Mouse (Mus musculus) liver, adult 2 months (tissue): Measurements from ENCODE around the gene Wwox. TPM values are rescaled to one million over a fixed set of nuclear protein-coding genes. Genes with fewer than 3 reads are reported as not detected.

Experiments
- DNase-seq: peaks from one replicate; pipeline ENCODE4 v3.0.0-alpha.2; 2011; ENCODE audit warnings: low read depth, low spot score; ENCODE audit errors: extremely low read depth
- H3K27ac ChIP-seq: fragments of 200-500 bp; replicated peaks from 2 replicates; pipeline ENCODE4 v1.5.1; 2012; ENCODE audit warnings: low read depth, mild to moderate bottlenecking, control low read depth, inconsistent platforms, low read length; ENCODE audit not compliant: insufficient read depth
- H3K27me3 ChIP-seq: fragments of 200-500 bp; 2 replicates; pipeline ENCODE4 v1.6.1; 2012; ENCODE audit warnings: mild to moderate bottlenecking, moderate library complexity, low read length, inconsistent platforms; ENCODE audit not compliant: control insufficient read depth, insufficient read depth
- H3K36me3 ChIP-seq: fragments of 200-500 bp; 2 replicates; pipeline ENCODE4 v1.6.1; 2012; ENCODE audit warnings: low read length, inconsistent platforms; ENCODE audit not compliant: control insufficient read depth, insufficient read depth
- H3K4me1 ChIP-seq: fragments of 200-500 bp; 2 replicates; pipeline ENCODE4 v1.6.1; 2011; ENCODE audit warnings: low read length; ENCODE audit not compliant: control insufficient read depth, insufficient read depth
- H3K4me3 ChIP-seq: fragments of 200-500 bp; 2 replicates; pipeline ENCODE4 v1.5.1; 2011; ENCODE audit warnings: low read depth, mild to moderate bottlenecking, control low read depth, low read length, moderate library complexity; ENCODE audit not compliant: insufficient read depth
- H3K79me2 ChIP-seq: fragments of 200-500 bp; 2 replicates; pipeline ENCODE4 v1.6.1; 2012; ENCODE audit warnings: inconsistent platforms, mild to moderate bottlenecking, low read length, moderate library complexity; ENCODE audit not compliant: control insufficient read depth, insufficient read depth
- H3K9ac ChIP-seq: fragments of 200-500 bp; 2 replicates; pipeline ENCODE4 v1.6.1; 2012; ENCODE audit warnings: low read depth, mild to moderate bottlenecking, control low read depth, inconsistent platforms, low read length
- CTCF ChIP-seq: fragments of 200-500 bp; IDR thresholded peaks from 2 replicates; pipeline ENCODE4 v1.5.1; 2011; ENCODE audit warnings: low read depth, low read length, control low read depth
- POLR2A ChIP-seq: fragments of 200-500 bp; IDR thresholded peaks from 2 replicates; pipeline ENCODE4 v1.6.1; 2011; ENCODE audit warnings: low read length, control low read depth; ENCODE audit not compliant: insufficient read depth; ENCODE audit errors: extremely low read depth
- WGBS: fragments of 180-500 bp; shearing (Covaris S2); methylation state at CpG from one replicate; pipeline ENCODE4 v1.1.7; 2018; 5-methylcytosine and 5-hydroxymethylcytosine counted together
- polyA plus RNA-seq: library from polyadenylated mRNA; depleted of rRNA; stranded (reverse); fragments of >200 nt; gene quantifications from 2 replicates; pipeline ENCODE4 v1.2.3, GENCODE M21; 2012
- total RNA-seq: library from RNA; depleted of rRNA; stranded (reverse); fragments of >200 nt; gene quantifications from 2 replicates; pipeline ENCODE4 v1.2.3, GENCODE M21; 2014

Gene Wwox
- total and polyA plus RNA-seq, 2 experiments, result 7.2 to 10.0 TPM

DNA sequence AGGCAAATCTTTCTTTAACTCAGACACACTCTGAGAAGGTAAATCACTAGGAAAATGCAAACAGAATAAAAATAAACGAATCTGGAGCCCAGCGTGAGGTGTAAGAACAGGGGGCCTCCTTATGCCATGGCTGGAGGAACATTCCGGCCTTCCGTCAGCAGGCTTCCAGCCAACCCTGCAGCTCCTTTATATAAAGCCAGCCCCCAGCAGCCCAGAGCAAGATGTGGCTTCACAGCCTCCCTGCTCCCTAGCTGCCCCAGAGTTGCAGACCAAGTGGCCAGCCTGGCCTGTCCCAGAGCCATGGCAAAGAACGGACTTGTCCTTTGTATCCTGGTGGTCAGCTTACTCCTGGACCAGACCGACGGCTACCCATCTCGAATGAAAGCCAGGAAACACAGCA lies 21.7 kb upstream of the Wwox start, which contains the start of gene Clec3a:
Gene Clec3a, plus strand, starts transcription at position 301 of the 400 bp plus-strand sequence.
- H3K4me1 ChIP-seq, result no peaks in the 10 kb centered on the region
- H3K36me3 ChIP-seq, result no peaks in the 10 kb centered on the region
- TF ChIP-seq POLR2A (no peak), CTCF (no peak)
- no peak for DNase-seq
- WGBS, result 75% methylated on average over 8 of the region's 8 CpGs
- H3K4me3 ChIP-seq, result no peak within 1 kb of the TSS
- no peaks in the 10 kb centered on the region for H3K79me2 ChIP-seq
- no peak within 1 kb of the TSS for H3K27ac ChIP-seq
- no peak within 1 kb of the TSS for H3K9ac ChIP-seq
- H3K27me3 ChIP-seq, result no peaks in the 10 kb centered on the region

DNA sequence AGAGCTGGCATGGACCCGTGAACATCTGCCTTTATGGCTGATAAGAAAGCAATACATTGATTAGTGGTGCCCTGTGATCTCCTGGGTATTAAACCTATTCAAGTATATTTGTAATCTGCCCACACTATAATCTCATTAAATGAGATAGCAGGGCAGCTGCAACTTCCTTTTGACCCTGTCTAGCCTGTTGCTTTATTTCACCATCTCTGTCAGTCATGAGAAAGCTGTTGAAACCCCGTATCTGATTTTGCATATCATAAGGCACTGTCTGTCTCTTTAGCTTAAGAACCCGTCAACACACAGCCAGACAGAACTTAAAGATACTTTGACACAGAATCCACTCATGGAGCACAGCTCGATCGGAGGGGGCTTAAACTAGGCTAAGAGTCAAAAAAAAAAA lies 21.0 kb upstream of the Wwox start:
- TF ChIP-seq CTCF (no peak), POLR2A (no peak)
- WGBS, result 76% methylated on average over 5 of the region's 5 CpGs
- Histone ChIP-seq H3K4me3 (no peak overlapping the region), H3K27me3 (no peaks in the 10 kb centered on the region), H3K79me2 (no peaks in the 10 kb centered on the region), H3K4me1 (no peaks in the 10 kb centered on the region), H3K27ac (no peak overlapping the region), H3K36me3 (no peaks in the 10 kb centered on the region), H3K9ac (no peak overlapping the region)
- no peak for DNase-seq

DNA sequence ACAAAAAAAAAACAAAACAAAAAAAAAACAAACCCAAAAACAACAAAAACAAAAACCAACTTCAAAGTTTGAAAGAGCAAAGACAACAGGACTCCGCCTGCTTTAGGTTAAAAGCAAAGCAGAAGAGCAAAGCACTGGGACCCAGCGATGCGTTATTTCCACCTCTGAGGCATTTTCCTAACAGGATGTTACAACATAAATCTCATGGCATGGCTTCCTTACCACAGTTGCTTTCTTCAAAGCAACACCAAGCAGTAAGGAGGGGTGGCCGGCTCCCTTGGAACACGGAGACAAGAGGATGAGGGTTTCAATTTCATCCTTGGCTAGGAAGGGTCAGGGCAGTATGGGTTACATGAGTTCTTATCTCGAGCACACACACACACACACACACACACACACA lies 20.6 kb upstream of the Wwox start:
- no peak for DNase-seq
- Histone ChIP-seq H3K79me2 (no peaks in the 10 kb centered on the region), H3K27me3 (no peaks in the 10 kb centered on the region), H3K36me3 (no peaks in the 10 kb centered on the region), H3K4me3 (no peak overlapping the region), H3K4me1 (no peaks in the 10 kb centered on the region), H3K27ac (no peak overlapping the region), H3K9ac (no peak overlapping the region)
- WGBS, result 62% methylated on average over 6 of the region's 6 CpGs
- TF ChIP-seq CTCF (no peak), POLR2A (no peak)

DNA sequence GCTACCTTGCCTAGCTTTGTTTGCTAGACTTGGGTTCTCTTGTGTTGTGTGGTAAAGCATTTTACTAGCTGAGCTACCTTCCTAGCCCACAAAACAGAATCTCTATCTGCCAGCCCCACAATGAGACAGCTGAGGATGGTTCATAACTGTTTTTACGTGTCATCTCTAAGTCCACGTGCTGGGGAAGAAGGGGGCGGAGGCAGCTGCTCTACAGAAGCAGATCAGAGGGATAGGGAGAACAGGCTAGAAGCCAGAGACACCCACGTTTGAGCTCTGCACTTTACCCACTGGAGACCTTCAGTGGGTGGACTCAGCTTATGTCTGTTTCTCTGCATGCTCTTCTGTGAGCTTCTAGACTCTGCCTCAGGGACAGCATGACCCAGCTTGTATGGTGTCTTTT lies 17.9 kb upstream of the Wwox start:
- Histone ChIP-seq H3K27ac (no peak overlapping the region), H3K36me3 (no peaks in the 10 kb centered on the region), H3K27me3 (no peaks in the 10 kb centered on the region), H3K9ac (no peak overlapping the region), H3K4me1 (no peaks in the 10 kb centered on the region), H3K79me2 (no peaks in the 10 kb centered on the region), H3K4me3 (no peak overlapping the region)
- 62% methylated on average over 4 of the region's 4 CpGs for WGBS
- no peak for DNase-seq
- no peak for TF ChIP-seq CTCF
- no peak for TF ChIP-seq POLR2A

DNA sequence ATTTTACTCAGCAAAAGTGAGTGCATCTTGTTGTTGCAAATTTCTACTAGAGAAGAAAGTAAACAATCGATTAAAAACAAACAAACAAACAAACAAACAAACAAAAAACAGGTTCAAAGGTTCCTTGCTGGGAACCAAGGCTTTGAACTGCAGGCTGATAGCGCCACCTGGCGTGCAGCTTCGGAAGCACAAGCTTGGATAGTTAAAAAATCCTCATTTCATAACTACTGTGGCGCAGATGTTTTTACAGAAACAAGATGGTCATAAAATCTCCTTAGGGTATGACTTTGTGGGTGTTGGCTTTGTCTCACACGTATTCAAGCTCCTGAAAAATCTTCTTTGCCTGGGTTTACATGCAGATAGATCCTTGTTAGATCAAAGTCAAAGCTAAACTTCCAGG lies 1.2 kb upstream of the Wwox start:
- peak; percentile 33 for DNase-seq
- TF ChIP-seq POLR2A (no peak), CTCF (peak; percentile 87)
- WGBS, result 15% methylated on average over 6 of the region's 6 CpGs
- Histone ChIP-seq H3K4me3 (no peak overlapping the region), H3K9ac (no peak overlapping the region), H3K27ac (no peak overlapping the region), H3K27me3 (no peaks in the 10 kb centered on the region), H3K79me2 (no peaks in the 10 kb centered on the region), H3K36me3 (no peaks in the 10 kb centered on the region), H3K4me1 (0 out of 2 replicates have a peak, but pooled peaks cover 2% of the 10 kb centered on the region)

DNA sequence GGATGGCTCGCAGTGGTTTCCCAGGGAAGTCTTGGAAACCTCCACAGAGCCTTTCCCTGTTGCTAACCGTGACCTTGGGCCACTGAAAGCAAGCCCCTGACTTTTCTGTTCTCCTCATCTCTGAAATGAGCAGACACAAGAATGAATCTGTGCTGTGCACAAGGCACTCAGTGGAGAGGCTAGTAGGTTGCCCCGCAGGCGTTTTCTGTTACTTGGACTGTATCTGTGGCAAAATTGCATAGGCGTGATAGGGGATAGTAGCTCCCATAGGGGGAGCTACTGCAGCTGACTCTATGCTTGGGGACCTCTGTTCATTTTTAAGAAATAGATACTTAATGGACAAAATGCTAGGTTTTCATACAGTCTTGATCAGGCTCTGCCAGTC lies 742 bp downstream of the Wwox start:
- 18% methylated on average over 5 of the region's 5 CpGs for WGBS
- Histone ChIP-seq H3K4me3 (peak overlapping the region; percentile 81), H3K27ac (no peak overlapping the region), H3K79me2 (no peaks in the 10 kb centered on the region), H3K9ac (peak overlapping the region; percentile 80; the same call in 1 of the 2 replicates), H3K4me1 (0 out of 2 replicates have a peak, but pooled peaks cover 2% of the 10 kb centered on the region), H3K27me3 (no peaks in the 10 kb centered on the region), H3K36me3 (no peaks in the 10 kb centered on the region)
- DNase-seq, result no peak
- TF ChIP-seq CTCF (no peak), POLR2A (no peak)
